In genomic region chr2:168712199-168713176, GRCm38 (mm10) we compare ENCODE assay signal across 12 mouse cellular contexts. TPM values are rescaled to one million over a fixed set of nuclear protein-coding genes. Genes with fewer than 3 reads are reported as not detected.
DNase-seq lines count a peak whose midpoint lies in the region; ATAC-seq and TF ChIP-seq lines count a peak whose summit lies in the region.
"Had no signal": no experiment of that assay in that cellular context is flagged by ENCODE, and none has a peak within 500 bp of the region (broad histone marks: within the 10 kb centered on the region; RNA-seq: fewer than 3 reads in every experiment).

No protein-coding gene starts in this region.

- H3K36me3 ChIP-seq in neural tube, embryonic 13.5 days, result peaks cover 33% of the 10 kb centered on the region
- peaks cover 22% of the 10 kb centered on the region for H3K36me3 ChIP-seq in neural tube, embryonic 15.5 days
- H3K36me3 ChIP-seq in embryonic facial prominence, embryonic 15.5 days, result peaks cover 18% of the 10 kb centered on the region
- H3K36me3 ChIP-seq in myocyte (ENCODE audit: control insufficient read depth, insufficient read depth), result no peaks in the 10 kb centered on the region
- H3K36me3 ChIP-seq: intestine, embryonic 15.5 days had no signal

- H3K9ac ChIP-seq in neural tube, embryonic 13.5 days, result no peak overlapping the region
- no peak overlapping the region for H3K9ac ChIP-seq in neural tube, embryonic 15.5 days (replicated peaks)
- no peak overlapping the region for H3K9ac ChIP-seq in embryonic facial prominence, embryonic 15.5 days
- H3K9ac ChIP-seq: intestine, embryonic 15.5 days had no signal

- no peak for TF ChIP-seq CTCF in gastrocnemius, adult 2 months (IDR thresholded peaks at IDR 0.05)

- no peak overlapping the region for H3ac ChIP-seq in myocyte (ENCODE audit: control insufficient read depth, insufficient read length)

- no peak overlapping the region for H3K4me2 ChIP-seq in neural tube, embryonic 13.5 days
- no peak overlapping the region for H3K4me2 ChIP-seq in neural tube, embryonic 15.5 days
- H3K4me2 ChIP-seq in embryonic facial prominence, embryonic 15.5 days (replicated peaks), result no peak overlapping the region
- H3K4me2 ChIP-seq in myocyte (ENCODE audit: low read depth), result peak overlapping the region; percentile 53
- H3K4me2 ChIP-seq: intestine, embryonic 15.5 days had no signal

- TF ChIP-seq POLR2A in myocyte (IDR thresholded peaks at IDR 0.05; ENCODE audit: insufficient read length, low read depth), result no peak

- peak overlapping the region; percentile 61 for H3K27ac ChIP-seq in gastrocnemius, adult 2 months
- 0 out of 2 replicates have a peak overlapping the region, but pooled peaks have one; percentile 18 for H3K27ac ChIP-seq in neural tube, embryonic 13.5 days (replicated peaks)
- H3K27ac ChIP-seq in neural tube, embryonic 15.5 days (replicated peaks), result no peak overlapping the region
- H3K27ac ChIP-seq in embryonic facial prominence, embryonic 15.5 days (replicated peaks), result 0 out of 2 replicates have a peak overlapping the region, but pooled peaks have one; percentile 4
- H3K27ac ChIP-seq: intestine, embryonic 15.5 days had no signal

- H3K4me3 ChIP-seq in gastrocnemius, adult 2 months, result peak overlapping the region; percentile 61
- H3K4me3 ChIP-seq in neural tube, embryonic 13.5 days, result no peak overlapping the region
- H3K4me3 ChIP-seq in neural tube, embryonic 15.5 days (replicated peaks), result no peak overlapping the region
- no peak overlapping the region for H3K4me3 ChIP-seq in embryonic facial prominence, embryonic 15.5 days (replicated peaks)
- no peak overlapping the region for H3K4me3 ChIP-seq in myocyte
- H3K4me3 ChIP-seq: intestine, embryonic 15.5 days had no signal

- no peaks in the 10 kb centered on the region for H3K79me2 ChIP-seq in myocyte (ENCODE audit: control insufficient read depth, insufficient read depth)

- no peak for ATAC-seq in neural tube, embryonic 13.5 days (ENCODE audit: low read depth)
- ATAC-seq in neural tube, embryonic 15.5 days (ENCODE audit: low FRiP score), result no peak
- no peak for ATAC-seq in embryonic facial prominence, embryonic 15.5 days (ENCODE audit: insufficient number of reproducible peaks, low FRiP score, low TSS enrichment, low read depth)
- ATAC-seq: intestine, embryonic 15.5 days had no signal

- H3K27me3 ChIP-seq in neural tube, embryonic 13.5 days, result no peaks in the 10 kb centered on the region
- H3K27me3 ChIP-seq in neural tube, embryonic 15.5 days (replicated peaks), result no peaks in the 10 kb centered on the region
- no peaks in the 10 kb centered on the region for H3K27me3 ChIP-seq in embryonic facial prominence, embryonic 15.5 days
- peaks cover 4% of the 10 kb centered on the region for H3K27me3 ChIP-seq in myocyte (ENCODE audit: control insufficient read depth, insufficient read depth, insufficient read length)
- H3K27me3 ChIP-seq: intestine, embryonic 15.5 days had no signal

- intact Hi-C loops in gastrocnemius, adult 2 months (cut with DNase I), result no loop called here
- intact Hi-C loops in gastrocnemius, postnatal 14 days (cut with DNase I; ENCODE audit: low total_unique reads), result no loop called here

- H3K4me1 ChIP-seq in neural tube, embryonic 13.5 days (replicated peaks), result peaks cover 25% of the 10 kb centered on the region
- 0 out of 2 replicates have a peak, but pooled peaks cover 12% of the 10 kb centered on the region for H3K4me1 ChIP-seq in neural tube, embryonic 15.5 days
- peaks cover 9% of the 10 kb centered on the region; the same call in 1 of the 2 replicates for H3K4me1 ChIP-seq in embryonic facial prominence, embryonic 15.5 days
- H3K4me1 ChIP-seq: intestine, embryonic 15.5 days had no signal

- no peaks in the 10 kb centered on the region for H3K9me3 ChIP-seq in neural tube, embryonic 13.5 days
- H3K9me3 ChIP-seq in neural tube, embryonic 15.5 days (replicated peaks), result no peaks in the 10 kb centered on the region
- H3K9me3 ChIP-seq in embryonic facial prominence, embryonic 15.5 days (replicated peaks), result no peaks in the 10 kb centered on the region
- H3K9me3 ChIP-seq: intestine, embryonic 15.5 days had no signal

- DNase-seq in gastrocnemius, adult 2 months, result no peak
- no peak for DNase-seq in gastrocnemius, postnatal 14 days
- no peak for DNase-seq in Muller cell, postnatal 12 days (ENCODE audit: inconsistent ontology term)
- DNase-seq in ovary, postnatal 10 days (ENCODE audit: low spot score), result no peak
- DNase-seq: lung, postnatal 10 days had no signal

- WGBS in neural tube, embryonic 13.5 days, result 81% methylated on average over 20 of the region's 20 CpGs
- 77% methylated on average over 20 of the region's 20 CpGs for WGBS in neural tube, embryonic 15.5 days
- WGBS in embryonic facial prominence, embryonic 15.5 days, result 68% methylated on average over 20 of the region's 20 CpGs

TF ChIP-seq in myocyte, 11 proteins besides CTCF, POLR2A, EP300 and RAD21:
- peak in 2 of 3 experiments; percentile 35 to 57 for TF ChIP-seq MYOG (IDR thresholded peaks at IDR 0.05; ENCODE audit: control insufficient read depth in 1 of 3, insufficient read depth in 1 of 3, insufficient read length in 2 of 3, low read depth in 2 of 3)
- TF ChIP-seq MYOD1 (IDR thresholded peaks at IDR 0.05; ENCODE audit: control insufficient read depth in 1 of 3, insufficient read length in 2 of 3, low read depth in 2 of 3), result peak in 1 of 3 experiments; percentile 72
- no peak for TF ChIP-seq E2F4 (IDR thresholded peaks at IDR 0.05; ENCODE audit: insufficient read depth)
- TF ChIP-seq TCF12 (IDR thresholded peaks at IDR 0.05; ENCODE audit: insufficient read depth, poor library complexity, severe bottlenecking), result no peak
TF ChIP-seq in myocyte: peak in this region for 2.

RNA-seq across cellular contexts. Expression of gene Atp9a, which starts 29.7 kb away (rescaled TPM):
- 10 to 100 TPM; 15.3 to 25.0 TPM for total RNA-seq in gastrocnemius, adult 2 months (2021)
- total RNA-seq in gastrocnemius, postnatal 14 days (2021), result 10 to 100 TPM; 14.9 to 16.9 TPM
- 58.9 and 72.6 TPM in 2 replicates for polyA plus RNA-seq in neural tube, embryonic 13.5 days (2015; fragmentation: Nextera tagmentation; extraction: Ambion mirVana)
- 81.2 and 143 TPM in 2 replicates for polyA plus RNA-seq in neural tube, embryonic 15.5 days (2015; fragmentation: Nextera tagmentation; extraction: Ambion mirVana)
- 28.6 and 34.8 TPM in 2 replicates for polyA plus RNA-seq in embryonic facial prominence, embryonic 15.5 days (2015; fragmentation: Nextera tagmentation; extraction: Ambion mirVana)
- 41.6 TPM for polyA plus RNA-seq in myocyte (2012; fragmentation: generic; extraction: Trizol)
- total RNA-seq: MEL had no signal

RNA-seq across cellular contexts. Expression of gene Sall4, which starts 55.3 kb away (rescaled TPM):
- 1 to 10 TPM; 1.6 to 2.4 TPM for total RNA-seq in gastrocnemius, adult 2 months (2021)
- total RNA-seq in gastrocnemius, postnatal 14 days (2021), result under 1 TPM; 0.71 to 0.98 TPM
- polyA plus RNA-seq in neural tube, embryonic 13.5 days (2015; fragmentation: Nextera tagmentation; extraction: Ambion mirVana), result 0.81 and 3.1 TPM in 2 replicates
- polyA plus RNA-seq in neural tube, embryonic 15.5 days (2015; fragmentation: Nextera tagmentation; extraction: Ambion mirVana), result 0.49 and 0.72 TPM in 2 replicates
- polyA plus RNA-seq in embryonic facial prominence, embryonic 15.5 days (2015; fragmentation: Nextera tagmentation; extraction: Ambion mirVana), result 0.51 and 0.56 TPM in 2 replicates
- not detected for polyA plus RNA-seq in myocyte (2012; fragmentation: generic; extraction: Trizol)
- total RNA-seq: MEL; neutrophil, adult 5-6 weeks had no signal
